Mouse (Mus musculus): ENCODE data around the gene Mgme1. TPM values are rescaled to one million over a fixed set of nuclear protein-coding genes. Genes with fewer than 3 reads are reported as not detected.
A peak's percentile ranks its signal among the peaks of the same experiment; 100 is the strongest.

Mgme1 gene
- total and polyA plus RNA-seq, 3 experiments: 16.8 to 20.3 TPM; not detected in 1

DNA sequence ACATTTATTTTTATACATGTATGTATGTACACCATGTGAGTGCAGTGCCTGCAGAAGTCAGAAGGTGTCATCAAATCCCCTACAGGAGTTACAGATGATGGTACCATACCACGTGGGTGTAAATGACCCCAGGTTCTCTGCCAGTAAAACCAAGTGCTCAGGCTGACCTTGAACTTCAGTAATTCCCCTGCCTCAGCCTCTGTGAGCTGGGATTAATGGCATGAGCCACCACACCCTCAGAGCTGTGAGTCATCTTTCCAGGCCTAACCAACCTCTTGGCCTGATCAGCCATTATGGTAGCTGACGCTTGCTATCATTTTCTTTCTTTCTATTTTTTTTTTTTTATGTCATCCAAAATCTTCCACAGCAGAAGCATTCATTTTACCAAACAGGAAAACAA, 40.9 kb downstream of the Mgme1 start:
- Histone ChIP-seq H3K36me3 (ENCODE audit: control insufficient read depth in 1 of 2, insufficient read depth in 2 of 2, low read length in 2 of 2) (no peaks in the 10 kb centered on the region), H3K9ac (ENCODE audit: control insufficient read depth, low read depth, low read length, poor library complexity, severe bottlenecking) (no peak overlapping the region), H3K79me2 (ENCODE audit: control insufficient read depth, insufficient read depth, low read length, poor library complexity) (no peaks in the 10 kb centered on the region), H3K4me3 (ENCODE audit: control insufficient read depth in 1 of 2, insufficient read depth in 1 of 2, low read depth in 2 of 2, low read length in 2 of 2) (no peak overlapping the region), H3K4me1 (ENCODE audit: control insufficient read depth in 1 of 2, insufficient read depth in 2 of 2, low read length in 2 of 2) (no peaks in the 10 kb centered on the region), H3K27ac (ENCODE audit: control insufficient read depth, low read depth, low read length) (no peak overlapping the region), H3K27me3 (ENCODE audit: control insufficient read depth in 1 of 2, insufficient read depth in 2 of 2, low read length in 2 of 2) (no peaks in the 10 kb centered on the region; a peak in 1 of 4 replicates), H3K9me3 (replicated peaks; ENCODE audit: insufficient read depth, low read length) (no peaks in the 10 kb centered on the region)
- no peak for TF ChIP-seq POLR2AphosphoS5 (IDR thresholded peaks at IDR 0.05; ENCODE audit: borderline replicate concordance, low read depth, low read length)
- no peak for TF ChIP-seq MEF2A (IDR thresholded peaks at IDR 0.05; ENCODE audit: extremely low read depth, insufficient replicate concordance, low read depth, low read length, poor library complexity, severe bottlenecking)
- no peak for TF ChIP-seq ZC3H11A (IDR thresholded peaks at IDR 0.05; ENCODE audit: low read depth, low read length)
- TF ChIP-seq TBP (IDR thresholded peaks at IDR 0.05; ENCODE audit: low read depth, low read length): peak; percentile 71
- no peak for DNase-seq (ENCODE audit: low read depth, low spot score)

DNA sequence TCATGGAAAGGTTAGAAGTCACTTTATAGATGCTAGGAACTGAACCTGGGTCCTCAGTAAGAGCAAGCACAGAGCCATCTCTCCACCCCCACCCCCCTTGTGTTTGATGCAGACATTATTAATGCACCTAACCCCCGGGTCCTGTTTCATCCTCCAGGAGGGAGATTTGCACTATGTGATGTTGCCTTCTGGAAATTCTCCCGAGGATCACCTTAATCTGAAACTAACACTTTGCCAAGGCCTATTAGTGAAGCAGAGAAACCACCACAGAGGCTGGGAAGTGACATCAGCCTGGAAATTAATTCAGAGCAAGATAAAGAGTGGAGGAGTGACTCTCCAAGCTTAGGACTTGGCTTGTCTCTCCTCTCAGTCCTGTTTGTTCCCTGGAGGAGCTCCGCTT, 53.8 kb downstream of the Mgme1 start:
- TF ChIP-seq BHLHE40 (IDR thresholded peaks at IDR 0.05; ENCODE audit: borderline replicate concordance, low read depth, low read length) (no peak), ETS1 (IDR thresholded peaks at IDR 0.05; ENCODE audit: low read depth, low read length) (no peak), KAT2A (conservative IDR thresholded peaks at IDR 0.05; ENCODE audit: low read depth, low read length) (no peak), ZMIZ1 (IDR thresholded peaks at IDR 0.05; ENCODE audit: low read depth, low read length) (no peak), JUND (IDR thresholded peaks at IDR 0.05; ENCODE audit: low read depth, low read length) (no peak), MAFK (IDR thresholded peaks at IDR 0.05; ENCODE audit: borderline replicate concordance, low read depth, low read length) (no peak), MYB (IDR thresholded peaks at IDR 0.05; ENCODE audit: low read depth, low read length) (no peak), MXI1 (IDR thresholded peaks at IDR 0.05; ENCODE audit: low read depth, low read length) (no peak), TBP (IDR thresholded peaks at IDR 0.05; ENCODE audit: low read depth, low read length) (no peak), SIN3A (IDR thresholded peaks at IDR 0.05; ENCODE audit: low read length) (no peak), POLR2AphosphoS2 (IDR thresholded peaks at IDR 0.05; ENCODE audit: low read length) (no peak), SMC3 (IDR thresholded peaks at IDR 0.05; ENCODE audit: low read depth, low read length) (no peak), MAZ (IDR thresholded peaks at IDR 0.05; ENCODE audit: low read depth, low read length) (no peak), RAD21 (IDR thresholded peaks at IDR 0.05; ENCODE audit: low read depth, low read length) (no peak), MYC (IDR thresholded peaks at IDR 0.05; ENCODE audit: low read depth, low read length) (no peak)
- no peaks in the 10 kb centered on the region for H3K4me1 ChIP-seq (ENCODE audit: control insufficient read depth in 1 of 2, insufficient read depth in 2 of 2, low read length in 2 of 2)
- H3K36me3 ChIP-seq (ENCODE audit: control insufficient read depth in 1 of 2, insufficient read depth in 2 of 2, low read length in 2 of 2): no peaks in the 10 kb centered on the region
- DNase-seq (ENCODE audit: low read depth, low spot score): no peak
- H3K27me3 ChIP-seq (ENCODE audit: control insufficient read depth in 1 of 2, insufficient read depth in 2 of 2, low read length in 2 of 2): no peaks in the 10 kb centered on the region; a peak in 1 of 4 replicates
- no peak overlapping the region for H3K4me3 ChIP-seq (ENCODE audit: control insufficient read depth in 1 of 2, insufficient read depth in 1 of 2, low read depth in 2 of 2, low read length in 2 of 2)
- H3K27ac ChIP-seq (ENCODE audit: control insufficient read depth, low read depth, low read length): no peak overlapping the region
- no peak overlapping the region for H3K9ac ChIP-seq (ENCODE audit: control insufficient read depth, low read depth, low read length, poor library complexity, severe bottlenecking)
- H3K79me2 ChIP-seq (ENCODE audit: control insufficient read depth, insufficient read depth, low read length, poor library complexity): no peaks in the 10 kb centered on the region
- no peaks in the 10 kb centered on the region for H3K9me3 ChIP-seq (replicated peaks; ENCODE audit: insufficient read depth, low read length)

Data from MEL (cell line).